Mouse (Mus musculus) v-Abl transformed pro-B cells (cell line): ENCODE results near the gene Cpb2.

Experiments used
- in situ Hi-C, 2 experiments: fragments of 400-800 bp; cut with MboI; formaldehyde crosslinking; loops; one replicate each; pipeline ENCODE4 v1.15.1; 2025; ENCODE audit not compliant: unreplicated experiment in 2 of 2

Cpb2 gene

DNA sequence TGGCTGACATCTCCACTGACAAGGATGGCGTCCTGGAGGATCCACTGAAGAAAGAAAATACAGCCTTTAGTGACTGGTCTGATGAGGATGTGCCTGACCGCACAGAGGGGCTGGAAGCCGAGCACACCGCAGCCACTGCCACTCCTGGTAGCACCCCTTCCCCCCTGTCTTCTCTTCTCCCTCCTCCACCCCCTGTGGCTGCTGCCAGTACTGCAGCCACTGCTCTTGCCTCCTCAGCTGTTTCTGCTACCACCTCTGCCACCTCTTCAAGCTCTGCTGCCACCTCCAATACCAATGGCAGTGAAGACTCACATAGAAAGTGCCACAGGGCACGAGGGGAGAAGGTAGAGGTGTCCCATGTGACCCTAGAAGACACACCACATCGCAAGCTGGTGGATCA lies 88.5 kb downstream of the Cpb2 start:
- in situ Hi-C loops = loop anchor here (25.0 kb wide), 2 partner anchors 268 to 757 kb away; no protein-coding TSS in a partner anchor
